Mouse (Mus musculus): ENCODE data around the gene Cdx2.

Cdx2 gene

DNA sequence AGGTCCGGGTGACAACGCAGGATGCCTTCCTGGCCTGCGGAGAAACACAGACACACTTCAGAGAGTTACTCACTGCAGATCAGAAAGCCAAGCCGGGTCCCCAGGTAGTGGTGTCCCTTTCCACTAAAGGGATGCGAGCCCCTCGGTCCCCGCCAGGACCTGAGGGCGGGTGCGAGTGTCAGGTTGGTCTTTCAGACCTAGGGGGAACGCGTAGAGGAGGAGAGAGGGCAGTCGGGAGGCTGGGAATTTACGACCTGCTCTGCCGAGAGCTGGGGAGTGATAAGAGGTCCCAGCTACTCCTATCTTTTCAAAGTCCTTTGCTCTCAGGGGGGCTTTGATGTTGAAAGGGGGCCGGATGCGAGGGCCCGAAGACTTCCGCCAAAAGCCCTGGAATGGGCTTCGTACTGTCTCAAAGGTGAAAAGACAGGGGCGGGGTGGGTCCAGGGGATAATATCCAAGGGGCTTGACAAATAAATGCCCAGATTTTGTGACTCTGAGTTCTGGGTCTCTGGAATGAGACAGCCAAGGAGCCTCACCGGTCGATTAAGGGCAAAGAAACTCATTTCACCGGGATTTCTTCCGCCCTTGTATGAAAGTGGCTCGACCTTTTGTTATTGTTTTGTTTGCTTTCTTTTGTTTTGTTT is 8.5 kb upstream of the Cdx2 start:
- no peak for DNase-seq (ENCODE audit: low read depth, low spot score)

DNA sequence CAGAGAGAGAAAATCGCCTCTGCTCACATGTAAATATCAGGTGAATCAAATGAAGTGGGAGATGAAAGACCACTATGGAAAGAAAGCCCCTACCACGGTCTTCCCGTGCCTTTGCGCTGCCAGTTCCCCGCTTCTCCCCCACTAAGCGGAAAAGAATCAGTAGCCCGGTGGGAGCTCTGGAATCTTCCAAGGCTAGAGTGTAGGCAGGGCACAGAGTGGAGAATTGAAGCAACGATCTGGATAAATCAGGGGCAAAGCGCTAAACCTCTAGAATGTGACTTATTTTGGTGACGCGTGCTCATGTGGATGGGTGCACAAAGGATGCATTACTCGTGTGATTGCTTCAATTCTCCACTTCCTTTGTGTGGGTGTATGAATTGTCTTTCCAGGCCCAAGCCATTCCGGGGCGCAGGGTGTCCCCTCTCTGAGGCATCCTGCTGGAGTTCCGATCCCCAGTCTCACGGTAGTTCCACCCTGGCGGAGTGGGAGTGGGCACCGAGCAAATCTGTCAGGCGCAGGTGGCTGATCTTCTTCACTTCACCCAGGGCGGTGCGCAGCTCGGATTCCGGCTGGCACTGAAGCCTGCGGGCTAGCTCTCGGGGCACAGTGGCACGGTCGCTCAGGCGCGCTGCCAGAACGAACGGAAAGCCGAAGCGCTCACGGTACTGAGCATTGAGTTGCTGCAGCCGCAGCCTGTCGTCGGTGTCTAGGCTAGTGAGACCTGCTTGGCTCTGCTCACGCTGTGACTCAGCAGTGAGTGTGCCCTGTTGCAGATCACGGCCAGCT is 7.8 kb upstream of the Cdx2 start:
- DNase-seq (ENCODE audit: low read depth, low spot score): peak; percentile 41

DNA sequence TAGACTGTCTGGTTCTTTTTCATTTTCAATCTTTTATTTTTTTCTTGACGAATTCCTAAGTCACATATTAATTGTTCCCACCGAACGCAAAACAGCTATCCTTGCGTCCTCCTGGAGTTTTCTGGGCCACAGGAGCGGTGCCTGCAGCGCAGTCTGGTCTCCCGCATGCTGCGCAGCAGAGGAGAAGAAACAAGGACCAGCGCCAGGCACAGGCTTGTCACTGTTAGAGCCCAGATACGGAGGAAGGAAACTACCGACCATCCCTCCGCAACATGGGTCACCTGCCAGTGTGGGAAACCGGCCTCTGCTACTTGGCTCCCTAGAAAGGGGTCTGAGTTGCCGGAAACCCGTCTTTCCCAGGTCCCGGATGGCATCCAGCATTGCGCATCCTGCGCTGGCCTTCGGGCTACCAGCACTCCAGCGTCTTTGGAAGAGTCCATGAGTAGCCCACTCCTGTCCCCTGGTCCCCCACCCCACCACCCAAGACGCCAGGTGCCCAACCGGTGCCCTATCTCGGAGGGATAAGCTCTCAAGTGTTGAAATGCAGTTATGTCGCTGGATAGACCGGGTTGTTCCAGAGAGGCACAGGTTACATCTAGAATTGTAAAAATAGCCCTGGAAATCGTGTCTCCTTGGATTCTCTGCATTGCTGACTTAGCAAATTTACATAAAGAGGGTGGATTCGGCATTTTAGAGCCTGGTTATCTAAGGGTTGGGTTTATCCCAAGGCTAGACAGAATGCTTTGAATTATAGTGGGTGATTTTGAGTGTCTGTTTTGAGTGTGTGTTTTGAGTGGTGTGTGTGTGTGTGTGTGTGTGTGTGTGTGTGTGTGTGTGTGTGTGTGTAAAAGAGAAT is 6.0 kb upstream of the Cdx2 start:
- no peak for DNase-seq (ENCODE audit: low read depth, low spot score)

DNA sequence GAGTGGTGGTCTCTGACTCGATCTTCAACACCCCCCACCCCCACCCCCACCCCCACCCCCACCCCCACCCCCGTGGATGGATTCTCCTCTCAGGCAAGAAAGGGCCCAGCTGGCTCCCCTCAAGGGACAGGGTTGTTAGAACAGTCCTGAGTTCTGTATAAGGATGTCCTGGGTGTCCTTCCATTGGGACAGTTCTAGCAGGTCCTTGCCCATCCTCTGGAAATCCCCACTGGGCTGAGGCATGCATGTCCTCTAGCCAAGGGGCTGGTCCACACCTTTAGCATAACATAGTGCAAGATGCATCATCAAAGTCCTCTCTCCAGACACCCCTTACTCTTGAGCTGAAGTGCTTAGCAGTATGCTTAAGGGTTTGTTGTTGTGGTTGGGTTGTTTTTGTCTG is 2.7 kb upstream of the Cdx2 start:
- no peak for DNase-seq (ENCODE audit: low read depth, low spot score)

DNA sequence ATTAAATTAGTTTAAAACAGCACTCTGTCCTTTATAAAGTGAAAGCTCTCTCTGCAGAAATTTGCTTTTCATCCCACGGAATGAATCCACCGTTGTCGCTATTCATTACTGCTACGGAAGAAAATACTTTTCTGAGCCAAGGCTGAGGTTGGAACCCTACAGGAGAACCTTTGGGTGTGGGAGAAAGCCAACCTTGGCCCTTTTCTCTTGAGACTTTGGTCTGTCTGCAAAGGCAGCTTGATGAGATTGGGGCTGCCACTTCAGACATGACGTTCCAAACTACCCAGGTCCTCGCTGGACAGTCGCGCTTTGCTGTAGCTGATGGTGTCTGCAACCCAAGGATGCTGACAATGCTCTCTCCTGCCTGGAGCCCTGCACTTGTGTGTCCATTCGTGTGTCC is 1.4 kb upstream of the Cdx2 start:
- DNase-seq (ENCODE audit: low read depth, low spot score): no peak

DNA sequence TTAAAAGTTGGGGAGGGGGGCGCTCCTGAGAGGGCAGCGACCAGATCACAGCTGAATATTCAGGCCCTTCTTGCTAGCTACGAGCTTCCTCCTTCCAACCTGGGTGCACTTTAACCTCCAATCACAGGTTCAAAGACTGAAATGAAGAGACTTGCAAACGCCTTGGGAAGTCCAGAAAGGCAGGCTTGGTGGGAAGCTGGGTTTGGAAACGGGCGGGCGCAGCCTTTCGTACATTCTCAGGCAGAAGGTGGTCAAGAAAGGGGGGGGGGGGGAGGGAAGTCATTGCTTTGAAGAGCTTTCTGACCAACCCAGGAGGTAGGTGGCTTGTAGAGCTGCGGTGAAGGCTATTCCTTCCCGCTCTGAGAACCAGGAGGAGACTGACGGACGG is 322 bp upstream of the Cdx2 start:
- no peak for DNase-seq (ENCODE audit: low read depth, low spot score)

DNA sequence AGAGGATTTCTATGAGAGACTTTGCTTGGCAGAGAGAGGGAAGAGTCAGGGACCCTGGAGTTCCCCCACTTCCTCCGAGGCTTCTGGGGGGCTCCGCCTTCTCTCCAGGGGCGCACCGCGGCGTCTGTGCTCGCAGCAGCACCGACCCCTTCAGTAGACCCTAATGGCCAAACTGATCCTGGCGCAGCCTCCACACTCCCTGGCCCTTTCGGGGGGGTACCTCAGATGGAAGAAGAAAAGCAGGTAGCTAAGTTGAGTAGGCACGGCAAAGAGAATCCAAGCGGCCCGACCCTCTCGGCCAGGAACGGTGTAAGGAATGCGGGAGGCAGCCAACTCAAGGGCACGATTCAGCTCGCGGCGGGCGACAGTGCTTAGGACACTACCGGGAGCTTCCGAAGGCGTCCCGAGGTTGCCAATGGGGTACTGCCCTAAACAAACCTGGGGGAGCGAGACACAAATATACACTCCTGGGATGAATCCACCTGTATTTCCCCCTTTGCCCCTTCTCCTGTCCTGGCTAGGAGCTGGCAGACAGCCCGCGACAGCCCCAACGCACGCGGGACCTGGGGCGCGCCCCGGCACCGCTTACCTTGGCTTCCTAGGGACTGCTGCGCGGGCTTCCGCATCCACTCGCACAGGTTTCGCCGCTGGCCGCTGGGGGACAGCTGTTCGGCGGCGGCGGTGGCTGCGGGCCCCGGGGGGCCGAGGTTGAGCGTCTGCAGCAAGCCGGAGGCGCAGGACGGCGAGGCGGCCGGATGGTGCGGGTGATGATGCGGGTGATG is 1.0 kb downstream of the Cdx2 start:
- peak; percentile 38 for DNase-seq (ENCODE audit: low read depth, low spot score)

DNA sequence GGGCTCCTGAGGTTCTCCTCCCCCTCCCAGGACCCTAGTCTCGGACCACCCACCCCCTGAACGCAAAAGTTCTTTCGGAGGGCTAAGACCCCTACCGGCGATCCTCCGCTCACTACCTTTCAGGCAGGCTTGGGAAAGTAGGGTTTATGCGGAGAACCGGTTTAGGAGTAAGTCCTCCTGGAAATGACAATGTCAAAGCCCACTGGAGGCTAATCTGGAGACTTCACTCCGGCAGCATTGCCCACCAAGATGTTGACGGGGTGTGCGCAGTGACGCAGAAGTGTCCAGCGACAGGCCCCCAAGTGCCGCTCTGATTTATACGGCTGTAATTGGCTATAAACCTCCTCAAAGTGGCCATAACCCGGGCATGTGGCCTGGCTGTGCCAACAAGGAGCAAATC is 1.9 kb downstream of the Cdx2 start:
- no peak for DNase-seq (ENCODE audit: low read depth, low spot score)

DNA sequence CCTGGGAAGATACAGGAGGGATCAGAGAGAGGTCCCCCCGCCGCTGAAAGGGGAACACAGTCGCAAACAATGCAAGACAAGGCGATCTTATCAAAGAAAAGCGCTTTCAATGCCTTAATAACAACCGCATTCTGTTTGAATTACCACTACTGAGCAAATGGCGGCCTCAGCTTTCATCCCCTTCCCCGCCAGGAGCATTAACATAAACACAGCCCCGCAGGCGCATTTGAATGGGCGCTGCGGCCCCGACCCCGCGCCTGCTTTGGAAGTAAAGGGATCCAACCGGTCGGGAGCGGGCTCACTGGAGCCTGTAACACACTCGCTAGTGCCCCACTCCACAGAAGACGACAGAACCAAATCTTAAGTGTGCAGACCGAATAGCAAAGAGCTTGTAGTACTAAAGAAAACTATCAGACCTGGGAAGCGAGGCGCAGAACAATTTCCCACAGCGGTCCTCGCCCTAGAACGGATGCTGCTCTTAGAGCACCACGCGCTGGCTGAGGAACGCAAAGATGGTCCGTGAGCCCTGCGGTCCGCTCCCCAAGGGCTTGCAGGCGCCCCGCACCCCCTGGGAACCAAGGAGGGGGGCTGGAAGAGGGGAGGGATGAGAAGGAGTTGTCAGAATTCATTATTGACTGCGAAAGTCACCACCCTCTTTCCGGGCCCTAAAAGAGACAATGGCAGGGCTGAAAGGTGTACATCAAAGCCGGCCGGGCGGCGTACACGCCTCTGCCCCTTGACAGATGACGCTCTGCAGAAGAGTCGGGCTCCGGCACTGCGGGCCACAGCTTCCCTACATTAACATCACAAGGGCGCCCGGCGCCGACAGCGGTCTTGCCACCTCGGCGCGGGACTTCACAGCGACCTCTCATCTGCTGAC is 2.6 kb downstream of the Cdx2 start:
- DNase-seq (ENCODE audit: low read depth, low spot score): peak; percentile 88

DNA sequence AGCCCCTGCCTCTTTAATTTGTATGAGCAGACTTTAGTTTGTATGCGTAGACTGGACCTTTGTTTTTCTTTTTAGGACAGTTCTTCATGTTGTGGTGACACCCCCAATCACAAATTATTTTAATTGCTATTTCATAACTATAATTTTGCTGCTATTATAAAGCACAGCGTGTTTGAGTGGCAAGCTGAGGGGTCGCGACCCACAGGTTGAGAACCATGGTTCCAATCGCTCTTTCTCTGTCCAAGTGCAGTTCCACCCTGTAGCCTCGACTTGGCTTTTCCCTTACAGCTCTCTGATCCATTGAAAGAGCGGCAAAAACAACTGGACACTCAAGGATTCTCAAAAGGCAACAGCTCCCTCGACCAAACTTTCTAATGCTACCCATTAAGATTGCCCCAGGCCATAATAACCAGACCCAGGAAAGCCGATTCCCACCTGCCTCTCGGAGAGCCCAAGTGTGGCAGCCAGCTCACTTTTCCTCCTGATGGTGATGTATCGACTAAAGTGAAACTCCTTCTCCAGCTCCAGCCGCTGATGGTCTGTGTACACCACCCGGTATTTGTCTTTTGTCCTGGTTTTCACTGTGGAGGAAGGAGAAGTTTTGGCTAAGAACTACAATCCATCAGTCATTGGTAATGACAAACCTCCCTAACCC is 4.2 kb downstream of the Cdx2 start:
- DNase-seq (ENCODE audit: low read depth, low spot score): no peak

DNA sequence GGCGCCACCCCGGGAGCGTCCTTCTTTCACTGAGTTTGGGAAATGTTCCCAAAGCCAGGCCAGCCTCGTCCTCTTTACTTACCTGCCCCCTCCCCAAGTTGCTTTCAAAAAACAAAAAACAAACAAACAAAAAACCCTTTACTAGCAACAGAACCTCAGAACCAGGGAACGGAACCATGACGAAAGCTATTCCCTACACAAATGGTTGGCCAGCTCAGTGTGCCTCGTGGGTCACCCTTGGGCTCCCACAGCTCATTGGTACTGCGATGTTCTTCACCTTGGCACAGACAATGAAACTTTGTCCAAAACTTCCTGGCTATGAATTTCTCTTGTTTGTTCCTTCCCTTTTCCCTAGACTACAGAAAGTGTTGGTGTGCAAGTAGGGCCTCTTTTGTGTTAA is 4.9 kb downstream of the Cdx2 start:
- no peak for DNase-seq (ENCODE audit: low read depth, low spot score)

DNA sequence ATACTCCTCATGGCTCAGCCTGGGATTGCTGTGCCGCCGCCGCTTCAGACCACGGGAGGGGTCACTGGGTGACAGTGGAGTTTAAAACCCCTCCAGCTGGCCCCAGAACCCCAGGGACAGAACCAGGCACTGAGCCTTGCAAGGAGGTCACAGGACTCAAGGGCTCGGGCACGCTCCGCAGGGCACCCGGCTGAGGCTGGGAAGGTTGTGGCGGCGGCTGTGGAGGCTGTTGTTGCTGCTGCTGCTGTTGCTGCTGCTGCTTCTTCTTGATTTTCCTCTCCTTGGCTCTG is 5.3 kb downstream of the Cdx2 start:
- DNase-seq (ENCODE audit: low read depth, low spot score): no peak

DNA sequence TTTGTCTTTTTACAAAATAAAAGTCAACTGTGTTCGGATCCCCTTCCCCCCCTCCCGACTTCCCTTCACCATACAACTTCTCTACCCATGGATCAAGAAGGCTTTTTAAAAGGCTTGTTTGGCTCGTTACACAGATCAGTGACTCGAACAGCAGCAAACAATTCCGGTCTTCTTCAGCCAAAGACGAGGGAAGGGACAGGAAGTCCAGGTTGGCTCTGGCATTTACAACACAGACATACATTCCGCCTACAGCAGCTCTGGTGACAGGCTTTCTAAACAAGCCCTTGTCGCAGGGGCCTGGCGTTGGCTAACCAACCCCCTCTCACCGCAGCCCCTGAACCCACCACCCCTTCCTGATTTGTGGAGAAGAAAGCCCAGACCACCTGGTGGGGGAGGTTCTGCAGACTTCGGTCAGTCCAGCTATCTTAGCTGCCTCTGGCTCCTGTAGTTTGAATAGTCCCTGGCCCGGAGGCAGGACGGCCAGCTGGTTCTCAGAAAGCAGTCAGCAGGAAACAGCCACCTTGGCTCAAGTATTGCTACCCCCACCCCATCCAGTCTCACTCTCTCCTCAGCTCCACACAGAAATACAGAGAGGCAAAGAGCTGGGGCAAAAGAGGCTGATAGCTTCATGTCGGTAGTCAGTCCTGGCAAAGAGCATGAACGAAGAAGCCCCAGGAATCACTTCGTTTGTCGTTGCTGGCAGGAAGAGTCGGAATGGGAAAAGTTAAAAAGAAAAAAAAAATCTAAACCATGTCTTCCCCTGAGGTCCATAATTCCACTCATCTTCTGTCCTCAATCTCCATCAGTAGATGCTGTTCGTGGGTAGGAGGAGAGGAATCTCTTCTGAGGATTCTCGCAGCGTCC is 5.9 kb downstream of the Cdx2 start:
- no peak for DNase-seq (ENCODE audit: low read depth, low spot score)

DNA sequence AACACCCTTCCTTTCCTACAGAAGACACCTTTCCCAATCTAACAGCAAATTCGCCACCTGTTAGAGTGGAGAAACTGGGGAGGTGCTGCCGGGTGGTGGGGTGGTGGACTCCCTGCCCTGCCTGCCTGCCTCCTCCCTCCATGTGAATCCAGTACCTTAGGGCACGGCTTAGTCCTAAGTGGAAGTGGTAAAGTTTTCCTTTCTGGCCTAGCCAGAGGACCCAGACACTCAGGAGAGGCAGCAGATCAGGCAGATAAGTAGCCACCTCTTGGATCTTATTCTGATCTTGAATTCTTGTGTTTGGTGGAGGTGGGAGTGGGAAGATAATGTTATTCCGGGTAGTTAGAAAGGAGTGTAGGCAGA is 7.1 kb downstream of the Cdx2 start:
- no peak for DNase-seq (ENCODE audit: low read depth, low spot score)

DNA sequence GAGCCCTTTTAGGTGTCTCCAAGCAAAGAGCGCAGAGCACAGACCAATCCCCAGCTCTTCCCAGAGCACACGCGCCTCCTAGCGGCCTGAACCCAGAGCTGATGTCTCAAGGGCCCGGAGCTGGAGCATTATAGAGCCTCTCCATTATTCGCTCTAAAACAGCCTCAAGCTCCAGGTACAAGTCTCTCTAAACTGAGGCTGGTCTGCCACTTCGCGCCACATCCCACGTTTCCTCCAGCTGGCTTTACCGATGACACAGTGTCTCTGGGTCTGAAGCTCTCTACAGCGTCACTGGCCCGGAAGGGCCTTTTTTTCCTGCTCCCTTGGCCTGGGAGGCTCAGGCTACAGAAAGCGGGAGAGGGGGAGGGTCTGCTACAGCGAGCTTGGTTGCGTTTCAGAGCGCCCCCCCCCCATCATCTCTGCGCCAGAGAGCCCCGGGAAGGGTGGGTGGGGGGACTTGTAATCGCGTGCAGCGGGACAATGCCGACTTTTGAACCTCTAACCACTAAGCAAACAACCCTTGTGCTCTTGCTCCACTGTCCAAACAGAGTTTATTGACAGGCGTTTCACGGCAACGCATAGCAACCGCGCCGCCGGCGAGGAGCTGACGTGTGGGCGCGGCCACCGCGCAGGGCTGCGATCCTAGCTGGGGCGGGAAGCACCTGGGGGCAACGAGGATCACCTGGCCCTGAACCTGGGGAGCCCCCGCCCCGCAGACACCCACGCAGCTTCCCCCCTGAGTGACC is 7.6 kb downstream of the Cdx2 start:
- DNase-seq (ENCODE audit: low read depth, low spot score): peak; percentile 94

DNA sequence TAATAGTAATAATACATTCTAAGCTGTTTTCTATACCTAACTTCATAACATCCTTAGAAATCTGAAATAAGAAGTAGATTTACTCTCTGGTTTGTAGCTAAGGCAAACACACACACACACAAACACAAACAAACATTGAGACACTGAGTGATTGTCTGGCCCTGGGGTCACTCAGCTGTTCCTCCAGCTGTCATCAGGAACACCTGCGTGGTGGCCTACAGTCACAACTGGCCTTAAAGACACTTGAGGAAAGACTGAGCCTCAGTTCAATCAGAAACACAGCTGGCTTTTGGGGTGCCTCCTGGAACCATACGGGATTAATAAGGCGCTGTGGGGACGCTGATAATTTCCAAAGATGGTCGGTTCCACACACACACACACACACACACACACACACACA is 9.8 kb downstream of the Cdx2 start:
- DNase-seq (ENCODE audit: low read depth, low spot score): no peak

DNA sequence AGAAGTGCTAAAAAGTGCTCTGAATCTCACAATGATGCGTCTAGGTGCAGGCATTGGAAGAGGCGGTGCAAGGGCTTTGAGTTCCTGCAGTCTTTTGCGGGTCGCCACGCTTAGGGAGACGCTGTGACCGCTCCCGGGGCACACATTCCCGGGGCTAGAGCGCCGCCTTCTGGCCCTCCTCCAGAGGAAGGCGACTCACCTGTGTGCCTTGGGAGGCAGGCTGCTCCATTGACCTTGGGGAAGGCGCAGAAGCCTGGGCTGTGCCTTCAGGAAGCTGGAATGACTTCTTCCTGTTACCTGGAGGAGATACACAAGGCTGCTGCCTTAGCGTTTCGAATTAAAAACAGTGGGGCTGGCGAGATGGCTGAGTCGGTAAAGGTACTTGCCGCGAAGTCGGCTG is 12.9 kb downstream of the Cdx2 start:
- peak; percentile 86 for DNase-seq (ENCODE audit: low read depth, low spot score)

DNA sequence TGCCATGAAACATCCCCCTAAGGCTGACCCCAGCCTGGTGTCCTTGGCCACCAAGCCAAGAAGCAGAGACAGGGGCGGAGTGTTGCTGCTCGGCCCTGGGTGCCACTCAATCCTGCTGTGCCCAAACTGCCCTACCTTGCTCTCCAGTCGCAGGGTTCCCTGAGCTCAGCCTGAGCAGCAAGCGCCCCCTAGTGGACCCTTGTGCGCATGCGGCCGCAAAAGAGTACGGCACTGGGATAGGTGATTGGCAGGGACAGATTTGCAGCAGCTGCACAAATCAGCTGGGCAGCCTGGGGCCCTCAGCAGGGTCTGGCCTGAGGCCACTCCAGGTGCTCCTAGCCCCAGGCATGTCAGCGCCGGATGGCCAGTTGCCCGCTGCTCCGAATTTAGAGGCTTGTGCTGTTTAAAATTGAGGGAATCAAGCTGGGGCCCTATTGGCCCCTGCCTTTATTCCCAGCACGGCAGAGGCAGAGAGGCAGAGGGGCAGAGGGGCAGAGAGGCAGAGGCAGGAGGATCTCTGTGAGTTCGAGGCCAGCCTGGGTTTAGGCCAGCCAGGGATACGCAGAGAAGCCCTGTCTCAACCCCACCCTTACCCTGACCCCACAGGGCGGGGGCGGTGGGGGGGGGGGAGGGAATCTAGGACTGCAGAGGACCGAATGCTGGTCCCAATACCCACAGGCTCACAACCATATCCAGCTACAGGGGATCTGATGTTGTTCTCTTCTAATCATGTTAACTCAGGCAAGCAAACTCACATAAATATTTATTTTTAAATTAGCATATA is 13.8 kb downstream of the Cdx2 start:
- DNase-seq (ENCODE audit: low read depth, low spot score): peak; percentile 93

All from ES-CJ7 (cell line).